Mouse (Mus musculus) forebrain, embryonic 11.5 days (tissue): ENCODE measurements at regions not wholly inside any gene's neighbourhood (a gene's known extent, or its start where the extent isn't known, plus 50 kb on each side); places are given as distances from the start of the nearest gene placed in this dataset.
"Not testable (repeated sequence)": the region's sequence is repeated elsewhere in the genome, so short reads cannot be mapped to it uniquely, and the experiment has no call there.

Experiments used
- ATAC-seq: fragments of 200-750 bp; cut with Nextera tagmentation; replicated peaks from 2 replicates; pipeline ENCODE4 v1.8.0; 2017; ENCODE audit warnings: moderate TSS enrichment; ENCODE audit not compliant: low FRiP score
- DNase-seq: peaks from one replicate; pipeline ENCODE4 v3.0.0-alpha.2; 2017; ENCODE audit warnings: low spot score
- H3K27ac ChIP-seq: fragments of 300-500 bp; sonication (generic); 2 replicates; pipeline ENCODE4 v1.5.1; 2014; ENCODE audit warnings: low read depth, low read length
- H3K27me3 ChIP-seq: fragments of 300-500 bp; sonication (generic); 2 replicates; pipeline ENCODE4 v1.6.1; 2014; ENCODE audit warnings: mild to moderate bottlenecking, low read length, mixed read lengths; ENCODE audit not compliant: control insufficient read depth, insufficient read depth
- H3K36me3 ChIP-seq: fragments of 300-500 bp; sonication (generic); 2 replicates; pipeline ENCODE4 v1.6.1; 2014; ENCODE audit warnings: mild to moderate bottlenecking, low read length, moderate library complexity, mixed read lengths; ENCODE audit not compliant: control insufficient read depth, insufficient read depth
- H3K4me1 ChIP-seq: fragments of 300-500 bp; sonication (generic); replicated peaks from 2 replicates; pipeline ENCODE4 v1.6.1; 2014; ENCODE audit warnings: low read length, mixed read lengths; ENCODE audit not compliant: control insufficient read depth, insufficient read depth
- H3K4me2 ChIP-seq: fragments of 300-500 bp; sonication (generic); 2 replicates; pipeline ENCODE4 v1.6.1; 2014; ENCODE audit warnings: low read depth, mild to moderate bottlenecking, low read length, moderate library complexity, mixed read lengths; ENCODE audit not compliant: severe bottlenecking
- H3K4me3 ChIP-seq: fragments of 300-500 bp; sonication (generic); 2 replicates; pipeline ENCODE4 v1.5.1; 2014; ENCODE audit warnings: low read depth, low read length
- H3K9ac ChIP-seq: fragments of 300-500 bp; sonication (generic); 2 replicates; pipeline ENCODE4 v1.6.1; 2014; ENCODE audit warnings: low read length
- H3K9me3 ChIP-seq: fragments of 300-500 bp; sonication (generic); 2 replicates; pipeline ENCODE4 v1.6.1; 2016; ENCODE audit warnings: low read length, mixed read lengths; ENCODE audit not compliant: control insufficient read depth
- WGBS: fragments of 180-500 bp; shearing (Covaris S2); extraction: QIAGEN DNeasy Blood & Tissue Kit; methylation state at CpG from one replicate; pipeline ENCODE4 v1.1.7; 2014; 5-methylcytosine and 5-hydroxymethylcytosine counted together

- DNase-seq (no peak), ATAC-seq (no peak)
- peaks cover 3% of the 10 kb centered on the region; the same call in 1 of the 2 replicates for H3K4me1 ChIP-seq
- no peak overlapping the region for H3K4me2 ChIP-seq
- H3K27me3 ChIP-seq = peaks cover 3% of the 10 kb centered on the region; the same call in 1 of the 2 replicates
- no peak overlapping the region for H3K27ac ChIP-seq
- no peak overlapping the region for H3K9ac ChIP-seq
- no peaks in the 10 kb centered on the region for H3K9me3 ChIP-seq
- 24% methylated on average over 4 of the region's 4 CpGs for WGBS
- H3K36me3 ChIP-seq = no peaks in the 10 kb centered on the region
- H3K4me3 ChIP-seq = no peak overlapping the region
These were observed 200.9 kb downstream of the Dhx15 start for GRCm38 (mm10) chr5:51989396-51989795.

DNA sequence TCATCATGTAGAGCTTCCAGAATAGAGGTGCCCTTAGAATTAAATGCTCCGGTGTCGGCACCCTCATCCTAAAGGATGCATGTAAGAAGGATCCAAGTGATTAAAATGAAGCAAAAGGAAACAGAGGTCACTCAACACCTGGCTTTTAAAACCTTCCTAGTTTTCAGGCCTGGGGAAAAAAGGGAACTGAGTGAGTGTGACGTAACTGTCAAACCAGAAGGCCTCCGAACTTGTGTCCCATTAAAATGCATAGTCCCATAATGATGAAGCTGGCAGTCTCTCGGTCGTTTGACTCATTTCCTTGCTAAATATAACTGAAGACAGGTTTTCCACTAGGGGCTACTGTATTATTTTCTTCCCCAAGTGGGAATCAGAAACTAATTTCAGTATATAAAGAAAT is 201.4 kb downstream of the Dhx15 start:
- Histone ChIP-seq H3K27me3 (peaks cover 3% of the 10 kb centered on the region; the same call in 1 of the 2 replicates), H3K9me3 (no peaks in the 10 kb centered on the region), H3K27ac (no peak overlapping the region), H3K4me2 (no peak overlapping the region), H3K4me3 (no peak overlapping the region), H3K9ac (no peak overlapping the region), H3K4me1 (peaks cover 3% of the 10 kb centered on the region; the same call in 1 of the 2 replicates), H3K36me3 (no peaks in the 10 kb centered on the region)
- WGBS = 71% methylated on average over 6 of the region's 6 CpGs
- ATAC-seq (no peak), DNase-seq (no peak)

GRCm38 (mm10) chr5:51984966-51985365 is 205.3 kb downstream of the Dhx15 start:
- 94% methylated on average over 6 of the region's 6 CpGs for WGBS
- Histone ChIP-seq H3K4me1 (no peaks in the 10 kb centered on the region), H3K4me2 (no peak overlapping the region), H3K4me3 (no peak overlapping the region), H3K27ac (no peak overlapping the region), H3K9me3 (no peaks in the 10 kb centered on the region), H3K9ac (no peak overlapping the region), H3K36me3 (no peaks in the 10 kb centered on the region), H3K27me3 (no peaks in the 10 kb centered on the region)
- ATAC-seq = no peak
- no peak for DNase-seq

DNA sequence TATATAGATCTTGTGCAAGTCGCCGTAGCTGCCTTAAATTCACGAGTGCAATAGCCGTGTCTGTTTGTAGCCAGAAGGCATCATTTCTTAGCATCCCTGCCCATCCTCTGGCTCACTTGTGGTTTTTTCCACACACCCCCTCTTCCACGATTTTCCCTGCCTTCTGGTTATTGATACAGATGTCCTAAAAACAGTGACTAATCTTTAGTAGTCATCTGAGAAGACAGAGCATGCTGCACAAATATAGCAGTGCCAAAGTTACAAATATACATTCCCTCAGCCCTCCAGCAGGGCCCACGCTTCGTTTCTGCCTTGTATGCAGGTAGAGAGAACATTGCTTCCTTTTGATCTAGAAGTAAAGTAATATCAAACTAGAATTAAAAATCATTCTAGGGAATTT is 207.5 kb downstream of the Dhx15 start:
- 88% methylated on average over 7 of the region's 7 CpGs for WGBS
- Histone ChIP-seq H3K9me3 (no peaks in the 10 kb centered on the region), H3K36me3 (no peaks in the 10 kb centered on the region), H3K9ac (no peak overlapping the region), H3K4me3 (no peak overlapping the region), H3K4me2 (no peak overlapping the region), H3K27me3 (no peaks in the 10 kb centered on the region), H3K4me1 (no peaks in the 10 kb centered on the region), H3K27ac (no peak overlapping the region)
- DNase-seq (no peak), ATAC-seq (no peak)

- ATAC-seq = no peak
These were observed 209.4 kb downstream of the Dhx15 start for GRCm38 (mm10) chr5:51980901-51981300.

DNA sequence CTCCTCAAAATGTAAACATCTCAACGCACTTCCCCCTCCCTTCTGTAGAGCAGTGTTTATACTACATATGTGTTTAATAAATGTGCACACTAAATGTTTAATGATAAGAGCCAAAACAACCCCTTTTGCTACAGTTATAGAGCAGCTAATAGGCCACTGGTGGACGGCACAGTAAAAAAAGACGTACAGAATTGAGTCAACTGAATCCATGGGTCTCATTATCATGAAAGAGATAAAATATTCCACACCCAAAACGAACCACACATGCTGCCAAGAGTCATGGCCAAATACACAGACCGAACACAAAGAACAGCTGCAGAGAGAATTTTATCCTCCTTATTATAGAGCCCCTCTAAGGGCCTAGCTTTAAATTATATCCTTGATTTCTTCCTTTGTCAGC is 237.8 kb downstream of the Dhx15 start:
- H3K4me3 ChIP-seq = no peak overlapping the region
- 89% methylated on average over 5 of the region's 5 CpGs for WGBS
- no peaks in the 10 kb centered on the region for H3K9me3 ChIP-seq
- ATAC-seq (no peak), DNase-seq (no peak)
- H3K36me3 ChIP-seq = no peaks in the 10 kb centered on the region
- no peak overlapping the region for H3K9ac ChIP-seq
- H3K4me2 ChIP-seq = no peak overlapping the region
- no peaks in the 10 kb centered on the region for H3K27me3 ChIP-seq
- no peak overlapping the region for H3K27ac ChIP-seq
- H3K4me1 ChIP-seq = no peaks in the 10 kb centered on the region

More at GRCm38 (mm10) chr5:51980901-51981300, 209.4 kb downstream of the Dhx15 start:
- no peak overlapping the region for H3K27ac ChIP-seq
- no peaks in the 10 kb centered on the region for H3K36me3 ChIP-seq
- H3K27me3 ChIP-seq = no peaks in the 10 kb centered on the region
- H3K9me3 ChIP-seq = no peaks in the 10 kb centered on the region
- H3K4me3 ChIP-seq = no peak overlapping the region
- H3K4me1 ChIP-seq = no peaks in the 10 kb centered on the region
- no peak overlapping the region for H3K9ac ChIP-seq
- no peak for DNase-seq
- WGBS = 76% methylated on average over 5 of the region's 5 CpGs
- no peak overlapping the region for H3K4me2 ChIP-seq

GRCm38 (mm10) chr5:51949996-51950395 is 240.3 kb downstream of the Dhx15 start:
- Histone ChIP-seq H3K36me3 (no peaks in the 10 kb centered on the region), H3K9me3 (no peaks in the 10 kb centered on the region), H3K9ac (no peak overlapping the region), H3K27me3 (no peaks in the 10 kb centered on the region), H3K4me2 (no peak overlapping the region), H3K27ac (no peak overlapping the region), H3K4me3 (no peak overlapping the region), H3K4me1 (no peaks in the 10 kb centered on the region)
- 83% methylated on average over 5 of the region's 5 CpGs for WGBS
- DNase-seq = no peak
- no peak for ATAC-seq

DNA sequence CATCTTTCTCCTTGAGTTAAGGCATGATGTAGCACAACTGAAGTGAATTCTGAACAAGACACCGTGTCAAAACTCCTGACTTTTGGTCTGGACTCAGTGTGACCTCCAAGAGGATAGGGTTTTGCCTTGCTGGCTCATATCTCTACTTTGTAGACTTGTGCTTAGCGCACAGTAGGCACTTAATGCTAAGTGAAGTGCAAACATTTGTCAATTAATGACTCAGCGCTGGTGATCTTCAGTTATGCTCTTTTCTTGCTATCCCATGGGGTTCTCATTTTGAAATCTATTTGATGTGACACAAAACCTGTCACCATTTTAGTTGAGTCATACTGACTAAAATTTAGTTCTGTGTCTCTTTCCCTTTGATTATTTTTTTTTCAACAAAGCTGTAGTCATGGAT is 244.3 kb downstream of the Dhx15 start:
- DNase-seq (no peak), ATAC-seq (no peak)

GRCm38 (mm10) chr5:51941925-51942291 is 248.4 kb downstream of the Dhx15 start:
- H3K4me1 ChIP-seq, DNase-seq: not testable (repeated sequence)
- 70% methylated on average over 4 of the region's 4 CpGs for WGBS

More for the DNA sequence above, 244.3 kb downstream of the Dhx15 start:
- WGBS = 90% methylated on average over 3 of the region's 3 CpGs
- H3K4me1 ChIP-seq = no peaks in the 10 kb centered on the region
- H3K9me3 ChIP-seq = no peaks in the 10 kb centered on the region
- H3K9ac ChIP-seq = no peak overlapping the region
- H3K4me3 ChIP-seq = no peak overlapping the region
- no peak overlapping the region for H3K27ac ChIP-seq
- no peak overlapping the region for H3K4me2 ChIP-seq
- no peaks in the 10 kb centered on the region for H3K36me3 ChIP-seq
- H3K27me3 ChIP-seq = no peaks in the 10 kb centered on the region

More at GRCm38 (mm10) chr5:51941925-51942291, 248.4 kb downstream of the Dhx15 start:
- H3K36me3 ChIP-seq, H3K27me3 ChIP-seq, H3K9me3 ChIP-seq, H3K4me2 ChIP-seq, H3K9ac ChIP-seq, ATAC-seq, H3K4me3 ChIP-seq, H3K27ac ChIP-seq: not testable (repeated sequence)
